Mouse (Mus musculus) midbrain, postnatal 0 days (tissue): ENCODE measurements around the gene Prpf6. TPM values are rescaled to one million over a fixed set of nuclear protein-coding genes. Genes with fewer than 3 reads are reported as not detected.

Source experiments
- ATAC-seq: fragments of 200-750 bp; cut with Nextera tagmentation; 2 replicates; pipeline ENCODE4 v1.8.0; 2017; ENCODE audit warnings: moderate number of reproducible peaks, mild to moderate bottlenecking, moderate TSS enrichment, moderate library complexity; ENCODE audit not compliant: low FRiP score
- DNase-seq: peaks from one replicate; pipeline ENCODE4 v3.0.0-alpha.2; 2015; ENCODE audit warnings: low spot score
- H3K27ac ChIP-seq: fragments of 300-500 bp; sonication (generic); 2 replicates; pipeline ENCODE4 v1.5.1; 2014; ENCODE audit warnings: low read depth, mild to moderate bottlenecking, low read length, mixed read lengths
- H3K27me3 ChIP-seq: fragments of 300-500 bp; sonication (generic); 2 replicates; pipeline ENCODE4 v1.6.1; 2014; ENCODE audit warnings: low read length, control low read depth, mixed read lengths; ENCODE audit not compliant: insufficient read depth
- H3K36me3 ChIP-seq: fragments of 300-500 bp; sonication (generic); 2 replicates; pipeline ENCODE4 v1.6.1; 2014; ENCODE audit warnings: low read length, control low read depth, mixed read lengths; ENCODE audit not compliant: insufficient read depth
- H3K4me1 ChIP-seq: fragments of 300-500 bp; sonication (generic); 2 replicates; pipeline ENCODE4 v1.6.1; 2014; ENCODE audit warnings: mild to moderate bottlenecking, control low read depth, antibody characterized with exemption, low read length, mixed read lengths; ENCODE audit not compliant: insufficient read depth
- H3K4me2 ChIP-seq: fragments of 300-500 bp; sonication (generic); 2 replicates; pipeline ENCODE4 v1.6.1; 2014; ENCODE audit warnings: low read depth, mild to moderate bottlenecking, low read length, mixed read lengths; ENCODE audit not compliant: poor library complexity, severe bottlenecking
- H3K4me3 ChIP-seq: fragments of 300-500 bp; sonication (generic); 2 replicates; pipeline ENCODE4 v1.5.1; 2014; ENCODE audit warnings: low read depth, mild to moderate bottlenecking, low read length, moderate library complexity
- H3K9ac ChIP-seq: fragments of 300-500 bp; sonication (generic); replicated peaks from 2 replicates; pipeline ENCODE4 v1.6.1; 2014; ENCODE audit warnings: mild to moderate bottlenecking, low read length, moderate library complexity, mixed read lengths; ENCODE audit not compliant: poor library complexity, severe bottlenecking
- H3K9me3 ChIP-seq: fragments of 300-500 bp; sonication (generic); 2 replicates; pipeline ENCODE4 v1.6.1; 2016; ENCODE audit warnings: low read length, control low read depth
- CTCF ChIP-seq: IDR thresholded peaks from 2 replicates; pipeline ENCODE4 v1.5.1; 2016; ENCODE audit warnings: antibody characterized with exemption, mild to moderate bottlenecking
- WGBS: fragments of 180-500 bp; shearing (Covaris S2); extraction: QIAGEN DNeasy Blood & Tissue Kit; methylation state at CpG from one replicate; pipeline ENCODE4 v1.1.7; 2014; 5-methylcytosine and 5-hydroxymethylcytosine counted together
- polyA plus RNA-seq: library from polyadenylated mRNA; unstranded; fragments of >200 nt; fragmentation: Nextera tagmentation; extraction: Ambion mirVana; gene quantifications from 2 replicates; pipeline ENCODE4 v1.2.1, GENCODE M21; 2015
- total RNA-seq: library from RNA; depleted of rRNA; stranded (reverse); fragments of >200 nt; gene quantifications from 2 replicates; pipeline ENCODE4 v1.2.3, GENCODE M21; 2014

Gene Prpf6
- total and polyA plus RNA-seq, 2 experiments from 2014 or later: 34.4 to 40.5 TPM

DNA sequence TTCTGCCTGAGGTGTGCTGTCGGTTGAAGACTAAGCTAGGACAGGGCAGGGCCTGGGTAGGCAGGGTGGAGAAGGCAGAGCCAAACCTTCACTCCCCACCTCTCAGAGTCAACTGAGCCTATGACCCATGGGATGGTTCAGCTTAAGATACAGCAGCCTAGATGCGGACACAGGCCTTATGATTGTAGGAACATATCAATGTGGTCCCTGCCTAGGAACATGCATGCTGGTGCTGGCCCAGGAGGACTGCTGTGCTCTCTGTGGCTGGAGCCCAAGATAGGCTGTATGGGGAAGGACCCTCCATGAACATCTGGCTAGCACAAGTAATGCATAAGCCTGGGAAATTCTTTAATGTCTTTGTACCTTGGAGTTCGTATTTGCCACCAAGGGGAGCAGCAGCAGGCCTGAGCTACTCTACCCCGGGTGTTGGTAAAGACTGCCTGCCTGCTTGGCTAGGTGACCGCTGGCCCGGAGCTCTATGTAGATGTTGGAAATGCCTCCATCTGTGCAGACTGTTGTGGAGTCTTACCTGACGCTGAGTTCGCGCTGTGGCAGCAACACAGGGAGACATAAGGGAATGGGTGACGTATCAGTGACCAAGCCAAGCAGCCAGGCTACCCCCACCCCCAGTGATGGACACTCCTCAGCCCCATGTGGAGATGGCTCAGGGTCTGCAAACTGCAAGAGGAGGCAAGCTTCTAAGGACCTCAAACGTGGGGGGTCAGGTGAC, 19.6 kb upstream of the Prpf6 start:
- no peaks in the 10 kb centered on the region for H3K9me3 ChIP-seq
- ATAC-seq: no peak
- H3K4me3 ChIP-seq: no peak overlapping the region
- no peaks in the 10 kb centered on the region for H3K4me1 ChIP-seq
- peaks cover 14% of the 10 kb centered on the region for H3K36me3 ChIP-seq
- no peaks in the 10 kb centered on the region for H3K27me3 ChIP-seq
- H3K4me2 ChIP-seq: no peak overlapping the region
- H3K9ac ChIP-seq: no peak overlapping the region
- no peak for DNase-seq
- no peak overlapping the region for H3K27ac ChIP-seq
- WGBS: 93% methylated on average over 11 of the region's 11 CpGs
- TF ChIP-seq CTCF: no peak

DNA sequence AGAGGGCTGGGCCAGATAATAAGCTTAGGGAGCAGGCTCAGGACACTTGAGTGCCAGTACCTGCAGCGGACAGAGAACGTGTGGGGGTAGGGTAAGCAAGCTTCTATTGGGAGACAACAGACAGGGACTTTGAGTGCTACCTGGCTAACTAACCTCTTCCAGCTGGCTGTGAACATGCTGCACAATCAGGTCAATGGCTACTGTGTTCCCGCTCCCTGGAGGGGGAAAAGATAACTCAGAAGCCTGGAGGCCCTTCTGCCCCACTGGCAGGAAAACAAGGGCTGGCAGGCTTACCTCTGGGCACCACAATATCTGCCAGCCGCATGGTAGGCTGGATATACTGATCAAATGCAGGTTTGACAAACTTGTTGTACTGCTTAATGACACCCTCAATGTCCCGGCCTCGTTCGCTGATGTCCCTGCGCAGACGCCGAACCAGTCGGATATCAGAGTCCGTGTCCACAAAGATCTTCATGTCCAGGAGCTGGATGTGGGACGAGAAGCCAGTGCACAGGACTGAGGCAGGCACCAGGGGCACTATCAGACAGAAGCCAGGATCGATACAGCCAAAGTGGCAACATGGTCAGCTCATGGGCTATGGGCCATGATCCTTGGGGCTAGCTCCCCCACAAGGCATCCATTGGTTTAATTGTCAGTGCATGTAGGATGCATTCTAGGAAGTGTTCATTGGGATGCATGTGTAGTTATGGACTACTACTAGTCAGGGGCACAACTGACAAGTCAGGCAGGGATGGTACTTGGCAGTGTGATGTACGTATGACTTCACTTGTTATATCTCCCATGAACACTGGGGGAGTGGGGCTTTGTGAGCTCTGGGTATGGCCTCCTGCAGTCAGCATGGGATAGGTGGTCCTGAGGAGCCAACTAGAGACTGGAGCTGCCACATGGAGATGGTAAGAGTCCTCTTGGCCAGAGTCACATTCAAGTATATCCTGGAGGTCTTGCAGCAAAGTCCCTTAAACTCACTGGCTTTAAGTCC, 18.4 kb upstream of the Prpf6 start:
- H3K4me3 ChIP-seq: no peak overlapping the region

DNA sequence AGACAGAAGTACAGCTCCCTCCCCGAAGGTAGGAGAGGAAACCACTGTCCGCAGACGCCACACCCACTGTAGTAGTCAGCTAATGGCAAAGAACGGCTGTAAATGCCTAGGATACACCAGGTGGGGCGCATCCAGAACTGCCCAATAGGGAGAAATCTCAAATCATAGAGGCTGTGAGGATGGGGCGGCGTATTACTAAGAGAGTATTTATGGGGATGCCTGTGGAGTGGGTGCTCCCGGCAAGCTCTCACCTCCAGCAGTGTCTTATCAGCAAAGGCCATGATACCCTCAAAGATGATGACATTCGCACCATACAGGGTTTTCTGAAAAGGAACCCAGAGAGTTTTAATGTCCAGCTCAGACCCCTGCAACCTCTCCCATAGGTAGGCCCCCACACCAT, 17.7 kb upstream of the Prpf6 start:
- no peak overlapping the region for H3K27ac ChIP-seq
- no peak overlapping the region for H3K9ac ChIP-seq
- no peaks in the 10 kb centered on the region for H3K9me3 ChIP-seq
- no peaks in the 10 kb centered on the region for H3K27me3 ChIP-seq
- no peak for DNase-seq
- H3K4me3 ChIP-seq: no peak overlapping the region
- peaks cover 14% of the 10 kb centered on the region for H3K36me3 ChIP-seq
- no peak for ATAC-seq
- no peak for TF ChIP-seq CTCF
- H3K4me1 ChIP-seq: no peaks in the 10 kb centered on the region
- H3K4me2 ChIP-seq: no peak overlapping the region
- 93% methylated on average over 9 of the region's 9 CpGs for WGBS

More for the DNA sequence above, 18.4 kb upstream of the Prpf6 start:
- no peak for TF ChIP-seq CTCF
- no peak overlapping the region for H3K9ac ChIP-seq
- ATAC-seq (no peak), DNase-seq (no peak)
- no peaks in the 10 kb centered on the region for H3K9me3 ChIP-seq
- no peaks in the 10 kb centered on the region for H3K27me3 ChIP-seq
- WGBS: 95% methylated on average over 15 of the region's 15 CpGs
- peaks cover 14% of the 10 kb centered on the region for H3K36me3 ChIP-seq
- no peak overlapping the region for H3K4me2 ChIP-seq
- no peak overlapping the region for H3K27ac ChIP-seq
- H3K4me1 ChIP-seq: no peaks in the 10 kb centered on the region

DNA sequence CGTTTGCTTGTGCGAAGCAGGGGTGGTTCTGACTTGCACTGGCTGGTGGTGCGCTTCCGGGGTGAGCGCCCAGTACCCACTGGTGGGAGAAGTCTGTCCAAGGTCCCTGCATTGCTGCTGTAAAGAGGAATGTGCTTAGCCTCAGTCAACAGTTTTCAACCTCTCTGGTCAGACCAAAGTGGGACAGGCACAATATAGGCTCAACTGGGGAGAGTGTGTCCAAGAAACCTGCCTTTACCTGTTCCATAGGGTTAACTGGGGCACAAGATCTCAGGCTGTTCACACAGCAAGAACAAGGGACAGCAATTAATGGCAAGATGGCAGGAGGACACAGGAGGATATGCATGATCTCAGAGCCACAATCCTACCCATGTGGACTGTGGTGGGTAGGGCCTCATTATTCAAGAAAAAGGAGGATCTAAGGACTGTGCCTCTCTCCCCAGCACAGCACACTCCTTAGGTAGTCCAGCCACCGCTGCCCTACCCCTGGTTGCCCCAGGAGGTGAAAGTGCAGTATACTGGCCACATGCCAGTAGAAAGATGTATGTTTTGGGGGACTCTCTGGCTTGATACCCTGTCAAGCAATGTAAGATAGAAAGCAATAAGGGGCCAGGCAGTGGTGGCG, 16.6 kb upstream of the Prpf6 start:
- no peak overlapping the region for H3K4me3 ChIP-seq
- ATAC-seq (no peak), DNase-seq (no peak)
- no peak overlapping the region for H3K27ac ChIP-seq
- no peak overlapping the region for H3K4me2 ChIP-seq
- no peak for TF ChIP-seq CTCF
- 91% methylated on average over 7 of the region's 7 CpGs for WGBS
- no peaks in the 10 kb centered on the region for H3K4me1 ChIP-seq
- H3K9ac ChIP-seq: no peak overlapping the region
- H3K36me3 ChIP-seq: peaks cover 14% of the 10 kb centered on the region
- no peaks in the 10 kb centered on the region for H3K9me3 ChIP-seq
- no peaks in the 10 kb centered on the region for H3K27me3 ChIP-seq

DNA sequence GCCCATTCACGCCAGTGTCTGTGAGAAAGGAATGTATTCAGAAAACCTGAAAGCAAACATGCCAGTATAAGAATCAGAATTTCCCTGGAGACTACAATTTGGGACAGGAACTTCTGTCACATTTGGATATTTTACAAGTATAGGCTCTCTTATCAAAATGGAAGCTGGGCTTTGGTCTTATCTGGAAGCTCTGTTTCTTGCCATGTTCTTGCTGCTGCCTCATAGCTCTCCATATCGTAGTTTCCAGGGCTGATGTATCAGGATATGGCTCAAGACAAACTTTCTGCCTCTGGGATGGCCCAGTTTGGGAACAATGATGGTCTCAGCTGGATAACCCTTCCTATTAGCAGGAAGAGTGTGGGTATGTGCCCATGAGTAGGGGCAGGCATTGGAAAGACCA, 15.1 kb upstream of the Prpf6 start:
- peaks cover 14% of the 10 kb centered on the region for H3K36me3 ChIP-seq
- no peak for ATAC-seq
- WGBS: 87% methylated on average over 2 of the region's 2 CpGs

More for the DNA sequence above, 15.1 kb upstream of the Prpf6 start:
- H3K4me1 ChIP-seq: peaks cover 7% of the 10 kb centered on the region; the same call in 1 of the 2 replicates
- H3K27ac ChIP-seq: no peak overlapping the region
- no peak overlapping the region for H3K9ac ChIP-seq
- H3K4me2 ChIP-seq: no peak overlapping the region
- no peak for DNase-seq
- H3K27me3 ChIP-seq: no peaks in the 10 kb centered on the region
- TF ChIP-seq CTCF: no peak
- H3K9me3 ChIP-seq: no peaks in the 10 kb centered on the region
- no peak overlapping the region for H3K4me3 ChIP-seq
